Mouse (Mus musculus): ENCODE results near the gene Crisp3. TPM values are rescaled to one million over a fixed set of nuclear protein-coding genes. Genes with fewer than 3 reads are reported as not detected.

Gene Crisp3
- polyA plus RNA-seq, 1 experiment from 2014 or later = not detected

Other genes with a start within 250 kb of the Crisp3 start
- not detected in 2 replicates for gene AC192777.2, start 146.8 kb downstream of the Crisp3 start, polyA plus RNA-seq (2015; fragmentation: Nextera tagmentation; extraction: Ambion mirVana)
- not detected in 2 replicates for gene Pgk2, start 33.6 kb downstream of the Crisp3 start, polyA plus RNA-seq (2015; fragmentation: Nextera tagmentation; extraction: Ambion mirVana)
- gene Crisp1, start 76.9 kb upstream of the Crisp3 start, polyA plus RNA-seq (2015; fragmentation: Nextera tagmentation; extraction: Ambion mirVana) = 0.58 and 1.5 TPM in 2 replicates